ENCODE assay signal across 19 mouse cellular contexts in genomic region chr6:134555178-134555577, GRCm38 (mm10).
"Had no signal": no experiment of that assay in that cellular context is flagged by ENCODE, and none has a peak within 500 bp of the region (broad histone marks: within the 10 kb centered on the region; RNA-seq: fewer than 3 reads in every experiment).

No protein-coding gene starts in this region.

- H3K9me3 ChIP-seq: limb, embryonic 12.5 days; limb, embryonic 15.5 days; lung, embryonic 15.5 days; midbrain, embryonic 12.5 days; midbrain, embryonic 15.5 days; neural tube, embryonic 13.5 days; stomach, embryonic 15.5 days had no signal

- H3K9ac ChIP-seq: limb, embryonic 12.5 days; limb, embryonic 15.5 days; liver, embryonic 14.5 days; lung, embryonic 15.5 days; midbrain, embryonic 12.5 days; midbrain, embryonic 15.5 days; neural tube, embryonic 13.5 days; stomach, embryonic 15.5 days had no signal

- DNase-seq: kidney, adult 8-10 months; kidney, postnatal 25 days; layer of hippocampus, postnatal 36 days; lung, adult 18-20 months; lung, postnatal 10 days; lung, postnatal 4 days; right cerebral cortex, postnatal 25 days; spleen, adult 18-20 months; thymus, postnatal 25 days had no signal

- H3K27me3 ChIP-seq: limb, embryonic 12.5 days; limb, embryonic 15.5 days; lung, embryonic 15.5 days; midbrain, embryonic 12.5 days; midbrain, embryonic 15.5 days; neural tube, embryonic 13.5 days; stomach, embryonic 15.5 days had no signal

- H3K4me2 ChIP-seq: limb, embryonic 12.5 days; limb, embryonic 15.5 days; lung, embryonic 15.5 days; midbrain, embryonic 12.5 days; midbrain, embryonic 15.5 days; neural tube, embryonic 13.5 days; stomach, embryonic 15.5 days had no signal

- H3K4me3 ChIP-seq: left cerebral cortex, adult 2 months; limb, embryonic 12.5 days; limb, embryonic 15.5 days; lung, embryonic 15.5 days; midbrain, embryonic 12.5 days; midbrain, embryonic 15.5 days; neural tube, embryonic 13.5 days; stomach, embryonic 15.5 days had no signal

- ATAC-seq: intestine, postnatal 0 days; midbrain, embryonic 15.5 days had no signal

- H3K36me3 ChIP-seq: limb, embryonic 12.5 days; limb, embryonic 15.5 days; lung, embryonic 15.5 days; midbrain, embryonic 12.5 days; midbrain, embryonic 15.5 days; neural tube, embryonic 13.5 days; stomach, embryonic 15.5 days had no signal

- H3K27ac ChIP-seq: left cerebral cortex, adult 2 months; limb, embryonic 12.5 days; limb, embryonic 15.5 days; liver, embryonic 14.5 days; lung, embryonic 15.5 days; midbrain, embryonic 12.5 days; midbrain, embryonic 15.5 days; stomach, embryonic 15.5 days had no signal
